Mouse (Mus musculus) ES-Bruce4 (cell line): ENCODE data around the gene Sphk2. TPM values are rescaled to one million over a fixed set of nuclear protein-coding genes. Genes with fewer than 3 reads are reported as not detected.

ENCODE experiments used
- H3K27ac ChIP-seq: 2 replicates; pipeline ENCODE4 v1.5.1; 2012; ENCODE audit warnings: low read length, inconsistent platforms; ENCODE audit not compliant: insufficient read depth
- H3K27me3 ChIP-seq: 2 replicates; pipeline ENCODE4 v1.6.1; 2012; ENCODE audit warnings: mild to moderate bottlenecking, low read length, inconsistent platforms; ENCODE audit not compliant: control insufficient read depth, poor library complexity, insufficient read depth, severe bottlenecking
- H3K36me3 ChIP-seq: 2 replicates; pipeline ENCODE4 v1.6.1; 2012; ENCODE audit warnings: inconsistent platforms, mild to moderate bottlenecking, low read length, moderate library complexity; ENCODE audit not compliant: control insufficient read depth, poor library complexity, insufficient read depth, severe bottlenecking
- H3K4me1 ChIP-seq: one replicate; pipeline ENCODE4 v1.8.1; 2011; ENCODE audit warnings: low read length; ENCODE audit not compliant: control insufficient read depth, insufficient read depth
- H3K4me3 ChIP-seq: 2 replicates; pipeline ENCODE4 v1.5.1; 2011; ENCODE audit warnings: low read depth, mild to moderate bottlenecking, low read length
- H3K9ac ChIP-seq: 2 replicates; pipeline ENCODE4 v1.6.1; 2012; ENCODE audit warnings: low read depth, mild to moderate bottlenecking, inconsistent platforms; ENCODE audit not compliant: poor library complexity, severe bottlenecking
- H3K9me3 ChIP-seq: replicated peaks from 2 replicates; pipeline ENCODE4 v1.6.1; 2012; ENCODE audit warnings: mild to moderate bottlenecking, low read length, inconsistent platforms; ENCODE audit not compliant: control insufficient read depth, poor library complexity, insufficient read depth, severe bottlenecking
- CTCF ChIP-seq: IDR thresholded peaks from one replicate; pipeline ENCODE4 v1.8.1; 2011; ENCODE audit warnings: low read depth, low read length
- EP300 ChIP-seq: IDR thresholded peaks from 2 replicates; pipeline ENCODE4 v1.6.1; 2011; ENCODE audit warnings: low read depth, low read length; ENCODE audit not compliant: insufficient read depth
- POLR2A ChIP-seq: IDR thresholded peaks from one replicate; pipeline ENCODE4 v1.8.1; 2011; ENCODE audit warnings: low read length; ENCODE audit not compliant: insufficient read depth
- polyA plus RNA-seq: library from polyadenylated mRNA; stranded (reverse); fragments of >200 nt; gene quantifications from 2 replicates; pipeline ENCODE4 v1.2.4, GENCODE M21; 2011; ENCODE audit warnings: low read depth; ENCODE audit not compliant: missing spikeins, insufficient read depth, insufficient read length

Sphk2 gene
- polyA plus RNA-seq, 1 experiment: 10.4 TPM

- TF ChIP-seq CTCF (no peak), EP300 (no peak), POLR2A (no peak)
- Histone ChIP-seq H3K9me3 (no peaks in the 10 kb centered on the region), H3K36me3 (peaks cover 6% of the 10 kb centered on the region; the same call in 1 of the 2 replicates), H3K4me3 (no peak overlapping the region), H3K4me1 (peaks cover 10% of the 10 kb centered on the region), H3K27ac (no peak overlapping the region), H3K9ac (no peak overlapping the region), H3K27me3 (no peaks in the 10 kb centered on the region)
Observed at GRCm38 (mm10) chr7:45712022-45712757, 5.6 kb downstream of the Sphk2 start.

DNA sequence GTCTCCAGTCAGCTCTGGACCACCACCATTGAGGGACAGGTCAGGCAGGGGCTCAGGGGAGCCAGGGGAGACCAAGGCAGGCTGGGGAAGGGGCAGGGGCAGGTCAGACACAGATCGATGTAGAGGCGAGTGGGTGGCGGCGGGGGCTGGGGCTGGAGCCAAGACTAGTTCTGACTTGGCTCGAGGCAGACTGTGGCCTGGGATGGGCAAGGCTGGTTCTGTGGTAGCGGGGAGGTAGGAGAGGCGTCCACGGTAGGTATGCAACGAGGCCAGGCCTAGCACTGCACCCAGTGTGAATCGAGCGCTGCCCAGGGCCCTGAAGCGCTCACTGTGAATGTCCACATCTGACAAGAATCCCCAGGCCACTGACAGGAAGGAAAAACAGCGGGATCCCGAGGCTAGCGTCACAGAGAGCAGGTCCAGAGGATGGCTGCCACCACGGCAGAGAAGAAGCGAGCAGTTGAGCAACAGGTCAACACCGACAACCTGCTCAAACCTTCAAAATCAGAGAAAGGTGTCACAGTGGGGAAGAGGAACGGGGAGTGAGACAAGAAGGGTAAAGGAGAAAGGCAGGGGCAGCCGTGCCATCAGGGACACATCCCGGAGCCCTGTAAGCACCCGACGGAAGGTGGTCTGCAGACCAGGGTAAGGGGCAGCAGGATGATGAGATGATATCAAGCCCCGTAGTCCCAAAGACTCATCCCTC lies 6.3 kb downstream of the Sphk2 start:
- TF ChIP-seq POLR2A (no peak), EP300 (no peak), CTCF (no peak)
- Histone ChIP-seq H3K9ac (no peak overlapping the region), H3K4me3 (no peak overlapping the region), H3K4me1 (peaks cover 10% of the 10 kb centered on the region), H3K27me3 (no peaks in the 10 kb centered on the region), H3K27ac (no peak overlapping the region), H3K36me3 (peaks cover 6% of the 10 kb centered on the region; the same call in 1 of the 2 replicates), H3K9me3 (no peaks in the 10 kb centered on the region)

DNA sequence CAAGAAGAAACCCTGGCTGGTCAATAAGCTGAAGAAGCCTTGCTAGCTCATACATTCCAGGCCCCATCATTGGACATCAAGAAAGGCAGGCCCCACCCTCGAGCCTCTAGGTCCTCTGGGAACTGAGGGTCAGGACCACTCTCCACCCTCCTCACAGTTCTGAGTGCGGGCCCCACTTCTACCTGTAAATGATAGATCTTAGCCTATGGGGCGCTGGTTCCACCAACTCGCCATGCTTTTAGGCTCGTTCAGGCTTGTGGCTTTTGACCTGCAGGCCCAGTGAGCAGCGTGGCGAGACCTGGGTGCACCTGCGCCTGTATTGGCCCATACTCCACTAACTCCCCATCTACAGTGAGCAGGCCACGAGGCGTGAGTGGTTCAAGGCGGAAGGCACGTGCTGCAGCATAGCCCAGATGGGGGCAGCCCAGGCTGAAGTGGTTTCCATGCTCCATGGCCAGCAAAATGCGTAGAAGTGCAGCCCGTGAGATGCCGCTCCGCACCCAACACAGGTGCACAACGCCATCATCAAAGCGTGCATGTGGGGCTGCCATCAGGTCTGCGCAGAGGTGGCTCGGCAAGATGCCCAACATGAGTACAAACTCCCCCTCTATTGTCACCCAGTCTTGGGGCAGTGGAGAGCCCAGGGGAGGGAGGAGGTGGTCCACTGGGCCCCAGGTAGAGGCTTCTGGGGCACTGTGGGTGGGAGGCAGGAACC lies 7.2 kb downstream of the Sphk2 start:
- Histone ChIP-seq H3K36me3 (peaks cover 6% of the 10 kb centered on the region; the same call in 1 of the 2 replicates), H3K9ac (no peak overlapping the region), H3K27ac (no peak overlapping the region), H3K9me3 (no peaks in the 10 kb centered on the region), H3K4me1 (peaks cover 10% of the 10 kb centered on the region), H3K27me3 (no peaks in the 10 kb centered on the region), H3K4me3 (no peak overlapping the region)
- TF ChIP-seq EP300: no peak
- TF ChIP-seq CTCF: no peak
- TF ChIP-seq POLR2A: no peak

- H3K36me3 ChIP-seq: peaks cover 6% of the 10 kb centered on the region; the same call in 1 of the 2 replicates
- 0 out of 2 replicates have a peak overlapping the region, but pooled peaks have one; percentile 0 for H3K27ac ChIP-seq
Observed at GRCm38 (mm10) chr7:45709677-45710355, 8.0 kb downstream of the Sphk2 start.

GRCm38 (mm10) chr7:45709036-45709435 lies 8.8 kb downstream of the Sphk2 start:
- no peak for TF ChIP-seq EP300
- TF ChIP-seq CTCF: no peak
- TF ChIP-seq POLR2A: no peak
- Histone ChIP-seq H3K9me3 (no peaks in the 10 kb centered on the region), H3K4me1 (peaks cover 10% of the 10 kb centered on the region), H3K4me3 (no peak overlapping the region), H3K36me3 (peaks cover 6% of the 10 kb centered on the region; the same call in 1 of the 2 replicates), H3K27me3 (no peaks in the 10 kb centered on the region), H3K27ac (no peak overlapping the region), H3K9ac (no peak overlapping the region)

More at GRCm38 (mm10) chr7:45709677-45710355, 8.0 kb downstream of the Sphk2 start:
- Histone ChIP-seq H3K27me3 (no peaks in the 10 kb centered on the region), H3K9ac (no peak overlapping the region), H3K4me1 (peaks cover 10% of the 10 kb centered on the region), H3K9me3 (no peaks in the 10 kb centered on the region), H3K4me3 (no peak overlapping the region)
- TF ChIP-seq EP300 (no peak), POLR2A (no peak), CTCF (no peak)
